Mouse (Mus musculus) bone marrow, adult 2 months (tissue): ENCODE data around the gene Capn3.

Source experiments
- CTCF ChIP-seq: fragments of 200-500 bp; IDR thresholded peaks from 2 replicates; pipeline ENCODE4 v1.5.1; 2011; ENCODE audit warnings: low read length, control low read depth; ENCODE audit not compliant: control insufficient read depth, insufficient read depth
- POLR2A ChIP-seq: fragments of 200-500 bp; IDR thresholded peaks from 2 replicates; pipeline ENCODE4 v1.6.1; 2011; ENCODE audit warnings: low read depth, mild to moderate bottlenecking, control low read depth, low read length, borderline replicate concordance; ENCODE audit not compliant: control insufficient read depth

GRCm38 (mm10) chr2:120446373-120446772, 9.4 kb upstream of the Capn3 start:
- TF ChIP-seq CTCF: no peak
- TF ChIP-seq POLR2A: no peak
